Mouse (Mus musculus) Patski (cell line): ENCODE results near the gene Arid5b. TPM values are rescaled to one million over a fixed set of nuclear protein-coding genes. Genes with fewer than 3 reads are reported as not detected.

ENCODE experiments used
- ATAC-seq: fragments of 100-300 bp; one replicate; pipeline ENCODE4 v1.8.0; 2021
- CTCF ChIA-PET: fragments of 350-600 bp; sonication (Branson Sonifier 250); formaldehyde crosslinking; loops from one replicate; lab custom pipeline; 2022; ENCODE audit warnings: inconsistent platforms; lab: Charles Lee
- POLR2A ChIA-PET: fragments of 350-600 bp; sonication (Branson Sonifier 250); formaldehyde crosslinking; loops from one replicate; lab custom pipeline; 2022; ENCODE audit warnings: antibody characterized with exemption, inconsistent platforms; lab: Charles Lee
- DNase-seq: peaks from one replicate; pipeline ENCODE4 v3.0.0-alpha.2; 2011; ENCODE audit warnings: low read depth, low spot score
- H3K27me3 ChIP-seq: fragments of 371-371 bp; one replicate; pipeline ENCODE4 v1.5.1; 2021
- CTCF ChIP-seq: fragments of 100-300 bp; IDR thresholded peaks from one replicate; pipeline ENCODE4 v1.5.1; 2021
- in situ Hi-C: fragments of 300-500 bp; cut with MboI; formaldehyde crosslinking; loops from 3 replicates; pipeline ENCODE4 v1.11.1; 2018; ENCODE audit warnings: low pct_unique_long_range_greater_than_20kb, mixed read lengths
- polyA plus RNA-seq: library from polyadenylated mRNA; unstranded; gene quantifications from one replicate; pipeline ENCODE4 v1.2.3, GENCODE M21; 2021

Arid5b gene
- polyA plus RNA-seq, 1 experiment from 2014 or later: 70.3 TPM

DNA sequence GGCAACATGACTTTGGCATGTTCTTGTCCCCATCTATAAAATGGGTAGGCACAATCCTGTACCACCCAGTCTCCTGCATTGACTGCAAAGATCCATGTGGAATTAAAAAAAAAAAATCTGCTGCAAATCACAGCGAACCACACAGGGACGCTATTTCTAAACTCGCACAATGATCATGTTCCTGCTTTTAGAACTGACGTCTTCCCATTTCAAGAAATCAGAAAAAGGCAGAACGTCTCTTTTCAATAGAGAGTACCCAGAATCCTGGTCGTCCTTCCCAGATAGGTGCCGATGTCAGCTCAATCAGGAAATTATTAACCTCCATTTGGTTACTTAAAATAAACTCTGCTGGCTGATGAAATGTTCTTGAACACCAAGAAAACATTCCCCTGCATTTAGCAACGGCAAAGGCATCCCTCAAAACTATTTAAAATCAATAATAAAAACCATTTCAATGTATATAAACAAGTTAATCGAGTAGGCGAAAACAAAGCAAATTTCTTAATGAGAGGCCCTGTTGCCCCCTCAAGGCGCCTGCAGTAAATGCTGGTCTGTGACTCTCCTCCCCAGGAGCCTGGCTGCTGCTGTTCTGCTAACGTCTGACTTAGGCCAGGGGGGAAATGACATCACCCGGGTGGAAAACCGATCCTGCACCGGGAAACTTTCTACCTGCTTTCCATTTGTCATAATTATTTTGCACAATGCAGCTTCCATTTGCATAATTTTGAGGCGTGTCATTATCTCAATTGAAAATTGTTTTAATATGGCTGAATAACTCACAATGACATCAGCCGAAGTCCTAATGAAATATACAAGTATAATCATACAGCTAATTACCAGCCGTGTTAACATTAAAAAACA is 3.4 kb downstream of the Arid5b start:
- DNase-seq: no peak
- CTCF ChIA-PET: interaction anchor here (0.9 to 3.0 kb wide), 5 partner anchors 28 to 134 kb away, joined by 3 to 9 read pairs (median 3); no protein-coding TSS in a partner anchor
- peak; percentile 63 for ATAC-seq
- H3K27me3 ChIP-seq: no peaks in the 10 kb centered on the region
- POLR2A ChIA-PET: interaction anchor here (0.7 to 2.5 kb wide), 9 partner anchors 12 to 138 kb away, joined by 3 to 15 read pairs (median 5); no protein-coding TSS in a partner anchor
- in situ Hi-C loops: loop anchor here (5.0 to 25.0 kb wide), 5 partner anchors 38 to 1037 kb away; no protein-coding TSS in a partner anchor
- TF ChIP-seq CTCF: peak; percentile 21

DNA sequence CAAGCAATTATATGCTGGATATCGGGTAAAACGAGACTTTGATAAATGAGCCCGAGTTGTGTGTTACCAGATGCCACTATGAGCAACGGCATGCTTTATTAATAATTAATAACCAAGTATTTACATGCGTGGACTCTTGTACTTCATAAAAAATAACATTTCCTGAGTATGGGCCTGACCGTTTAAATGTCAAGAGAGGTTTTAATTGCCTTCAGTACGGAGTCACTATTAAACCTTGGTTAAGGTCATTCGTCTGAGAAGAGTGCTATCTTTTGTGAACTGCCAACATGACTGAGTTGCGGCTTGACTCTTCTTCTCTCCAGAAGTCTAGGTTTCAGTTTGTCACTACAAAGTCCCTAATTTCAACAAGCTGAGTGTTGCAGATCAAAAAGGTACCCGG is 8.8 kb downstream of the Arid5b start:
- in situ Hi-C loops: loop anchor here (10.0 kb wide), 2 partner anchors 265 to 405 kb away; no protein-coding TSS in a partner anchor
- no peak for TF ChIP-seq CTCF
- ATAC-seq (no peak), DNase-seq (no peak)
- no peaks in the 10 kb centered on the region for H3K27me3 ChIP-seq
- ChIA-PET CTCF (no interaction called here), POLR2A (no interaction called here)

DNA sequence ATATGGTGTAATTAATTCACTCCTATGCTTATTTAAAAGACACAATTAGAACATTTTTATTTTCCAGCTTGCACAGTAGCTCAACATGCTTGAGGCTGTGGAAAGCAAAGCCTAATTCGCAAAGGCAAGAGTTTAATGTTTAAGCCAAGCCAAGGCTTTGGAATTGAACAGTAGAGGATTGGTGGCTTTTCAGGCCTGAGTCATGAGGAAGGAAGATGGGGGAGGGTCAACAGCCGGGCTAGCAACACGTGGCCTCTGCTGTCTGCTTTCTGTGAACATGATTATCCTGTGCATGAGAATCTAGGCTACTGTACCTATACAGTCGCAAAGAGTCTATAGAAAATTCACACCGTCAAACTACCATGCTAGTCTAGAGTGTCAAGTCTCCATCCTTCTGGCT is 9.9 kb downstream of the Arid5b start:
- DNase-seq: no peak
- H3K27me3 ChIP-seq: no peaks in the 10 kb centered on the region
- in situ Hi-C loops: no loop called here
- no peak for TF ChIP-seq CTCF
- ChIA-PET POLR2A (no interaction called here), CTCF (interaction anchor here (0.8 to 1.1 kb wide), 2 partner anchors 21 to 132 kb away, joined by 3 read pairs; no protein-coding TSS in a partner anchor)
- ATAC-seq: peak; percentile 84

DNA sequence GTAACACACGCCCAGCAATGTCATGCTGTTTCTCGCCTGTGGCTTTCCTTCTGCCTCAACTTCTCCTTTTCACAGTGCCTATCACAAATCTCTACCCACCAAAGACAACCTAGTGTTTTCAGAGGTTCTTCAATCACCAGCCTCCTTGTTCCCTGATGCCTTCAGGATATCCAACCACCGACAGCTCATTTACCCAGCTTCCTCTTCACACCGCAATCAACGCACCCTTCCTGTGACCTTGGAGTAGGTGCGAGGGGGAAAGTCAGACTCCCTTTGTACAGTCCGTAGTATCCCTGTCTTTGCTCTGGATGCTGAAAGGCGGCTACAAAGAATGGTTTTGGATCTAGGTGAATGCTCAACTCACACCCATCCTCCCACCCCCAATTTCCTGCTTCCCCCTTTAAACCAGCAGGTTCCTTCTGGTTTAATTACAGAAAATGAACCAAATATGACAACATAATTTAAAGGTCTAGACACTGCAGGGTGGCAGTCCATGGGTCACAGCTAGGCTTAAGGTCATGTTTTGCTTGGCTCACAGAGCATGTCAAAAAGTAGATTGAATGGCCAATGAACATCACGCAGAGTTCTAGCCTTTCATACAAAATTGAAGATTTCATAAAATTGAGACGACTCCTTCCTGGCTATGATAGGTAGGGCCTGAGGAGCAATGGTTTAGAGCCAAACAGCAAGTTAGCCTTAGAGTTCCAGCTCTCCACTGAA is 14.4 kb downstream of the Arid5b start:
- in situ Hi-C loops: no loop called here
- CTCF ChIA-PET: interaction anchor here (1.2 to 1.3 kb wide), 2 partner anchors 15 to 99 kb away, joined by 3 to 4 read pairs; no protein-coding TSS in a partner anchor
- no peak for ATAC-seq

DNA sequence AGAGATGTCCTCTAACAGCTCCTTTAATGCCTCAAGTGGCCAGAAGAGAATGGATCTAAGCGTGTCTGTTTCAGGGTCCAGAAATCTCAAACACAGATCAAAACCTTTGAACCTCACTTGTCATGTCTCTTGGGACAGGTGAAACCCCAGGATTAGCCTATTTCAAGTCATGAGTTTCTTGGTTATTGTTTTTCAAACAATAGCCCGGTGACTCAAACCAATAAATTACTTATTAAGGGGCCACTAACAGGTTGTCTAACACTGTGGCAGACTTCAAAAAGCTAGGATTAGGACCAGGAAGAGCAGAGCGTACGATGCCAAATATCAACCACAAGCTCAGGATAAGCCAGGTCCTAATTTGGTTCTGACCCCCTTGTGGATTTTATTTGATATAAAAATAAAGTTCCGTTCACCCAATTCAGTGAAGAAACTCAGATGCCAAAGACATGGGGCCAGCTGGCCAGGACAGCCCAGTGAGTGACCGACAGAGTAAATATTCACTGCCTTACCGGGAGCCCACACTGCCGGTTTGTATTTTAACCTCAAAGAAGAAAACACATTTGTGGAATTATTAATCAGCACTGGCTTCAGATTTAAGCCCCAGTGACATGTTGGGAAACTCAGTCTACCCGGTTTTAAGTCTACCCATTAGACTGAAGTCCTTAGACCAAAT is 15.1 kb downstream of the Arid5b start:
- ATAC-seq: peak; percentile 83
- CTCF ChIA-PET: interaction anchor here (1.2 to 1.3 kb wide), 2 partner anchors 15 to 98 kb away, joined by 3 to 4 read pairs; no protein-coding TSS in a partner anchor
- POLR2A ChIA-PET: interaction anchor here (0.9 to 1.9 kb wide), 4 partner anchors 8 to 12 kb away, joined by 3 to 8 read pairs (median 5); no protein-coding TSS in a partner anchor
- in situ Hi-C loops: no loop called here
- no peak for DNase-seq
- no peak for TF ChIP-seq CTCF
- H3K27me3 ChIP-seq: no peaks in the 10 kb centered on the region

More for the DNA sequence above, 14.4 kb downstream of the Arid5b start:
- POLR2A ChIA-PET: interaction anchor here (0.9 to 1.9 kb wide), 4 partner anchors 8 to 11 kb away, joined by 3 to 8 read pairs (median 5); no protein-coding TSS in a partner anchor
- H3K27me3 ChIP-seq: no peaks in the 10 kb centered on the region
- DNase-seq: no peak
- TF ChIP-seq CTCF: no peak

DNA sequence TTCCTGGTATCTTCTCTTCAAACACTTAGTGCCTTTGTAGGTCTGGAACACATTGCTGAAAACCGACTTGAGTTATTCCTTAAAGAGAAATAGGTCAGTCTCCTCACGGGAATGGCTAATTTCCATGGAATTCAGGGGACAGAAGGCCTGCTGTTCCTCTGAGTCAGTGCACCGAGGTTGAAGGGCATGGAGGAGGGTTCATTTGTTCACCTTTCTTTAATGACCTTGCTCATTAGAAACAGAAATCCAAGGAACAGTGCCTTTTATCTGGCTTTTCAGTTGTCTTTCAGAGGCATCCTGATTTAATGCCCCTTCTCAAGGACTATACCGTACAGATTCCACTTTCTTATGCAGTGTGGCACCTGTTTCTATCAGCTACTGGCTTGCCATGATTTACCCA is 18.9 kb downstream of the Arid5b start:
- in situ Hi-C loops: no loop called here
- ChIA-PET CTCF (no interaction called here), POLR2A (no interaction called here)
- no peak for ATAC-seq
- DNase-seq: no peak
- no peaks in the 10 kb centered on the region for H3K27me3 ChIP-seq
- TF ChIP-seq CTCF: no peak

DNA sequence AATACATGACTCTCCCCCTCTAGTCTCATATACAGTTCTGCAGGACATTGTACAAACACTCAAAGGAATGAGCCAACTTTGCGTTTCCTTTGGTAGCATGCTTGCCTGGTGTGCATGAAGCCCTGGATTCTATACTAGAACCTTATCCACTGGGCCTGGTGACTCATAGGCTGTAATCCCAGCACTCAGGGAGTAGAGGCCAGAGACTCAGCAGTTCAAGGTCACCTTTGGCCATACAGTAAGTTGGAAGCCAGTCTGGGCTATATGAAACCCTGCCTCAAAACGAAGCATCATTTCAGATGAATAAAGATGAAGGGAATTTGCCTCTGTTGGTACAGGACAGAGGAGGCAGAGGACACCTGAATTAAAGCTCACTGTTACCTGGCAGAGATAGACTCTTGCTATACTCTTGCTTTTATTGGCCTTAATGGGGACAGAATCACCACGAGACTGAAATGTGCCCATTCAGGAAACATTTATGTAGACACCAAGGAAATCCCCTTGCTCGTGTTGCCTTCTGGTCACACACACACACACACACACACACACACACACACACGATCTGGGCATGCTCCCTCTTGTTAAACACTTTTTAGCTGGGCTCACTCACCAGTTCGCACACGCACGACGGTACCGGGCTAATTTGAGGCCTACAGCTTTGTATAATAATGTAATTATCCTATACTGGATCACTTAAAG is 21.0 kb downstream of the Arid5b start:
- ATAC-seq: no peak

DNA sequence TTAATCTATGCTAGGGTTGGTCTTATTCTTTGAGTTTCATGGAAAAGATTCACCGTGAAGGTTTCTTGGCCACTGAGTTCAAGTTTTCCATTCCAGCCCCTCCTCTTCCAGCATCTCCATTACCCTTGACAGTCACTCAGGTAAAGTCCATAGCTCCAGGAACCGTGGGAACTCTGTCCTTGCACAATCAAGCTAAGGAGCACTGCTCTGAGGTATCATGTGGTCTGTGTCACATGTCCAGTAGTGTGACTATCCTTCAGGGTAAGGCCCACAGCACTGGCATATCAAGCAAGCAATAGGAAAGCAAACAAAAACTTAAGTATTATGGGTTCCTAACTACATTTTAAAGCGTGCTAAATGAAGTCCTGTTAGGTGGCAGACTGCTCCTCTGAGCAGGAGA is 22.4 kb downstream of the Arid5b start:
- ChIA-PET POLR2A (no interaction called here), CTCF (no interaction called here)
- no peak for DNase-seq
- no peak for ATAC-seq
- TF ChIP-seq CTCF: no peak
- in situ Hi-C loops: no loop called here
- no peaks in the 10 kb centered on the region for H3K27me3 ChIP-seq

More for the DNA sequence above, 21.0 kb downstream of the Arid5b start:
- no peak for TF ChIP-seq CTCF
- ChIA-PET POLR2A (interaction anchor here (0.7 to 0.9 kb wide), 2 partner anchors 27 to 188 kb away, joined by 3 to 4 read pairs; no protein-coding TSS in a partner anchor), CTCF (interaction anchor here (1.2 kb wide), 2 partner anchors 9 to 15 kb away, joined by 3 to 5 read pairs; no protein-coding TSS in a partner anchor)
- no peaks in the 10 kb centered on the region for H3K27me3 ChIP-seq
- in situ Hi-C loops: no loop called here
- DNase-seq: no peak

DNA sequence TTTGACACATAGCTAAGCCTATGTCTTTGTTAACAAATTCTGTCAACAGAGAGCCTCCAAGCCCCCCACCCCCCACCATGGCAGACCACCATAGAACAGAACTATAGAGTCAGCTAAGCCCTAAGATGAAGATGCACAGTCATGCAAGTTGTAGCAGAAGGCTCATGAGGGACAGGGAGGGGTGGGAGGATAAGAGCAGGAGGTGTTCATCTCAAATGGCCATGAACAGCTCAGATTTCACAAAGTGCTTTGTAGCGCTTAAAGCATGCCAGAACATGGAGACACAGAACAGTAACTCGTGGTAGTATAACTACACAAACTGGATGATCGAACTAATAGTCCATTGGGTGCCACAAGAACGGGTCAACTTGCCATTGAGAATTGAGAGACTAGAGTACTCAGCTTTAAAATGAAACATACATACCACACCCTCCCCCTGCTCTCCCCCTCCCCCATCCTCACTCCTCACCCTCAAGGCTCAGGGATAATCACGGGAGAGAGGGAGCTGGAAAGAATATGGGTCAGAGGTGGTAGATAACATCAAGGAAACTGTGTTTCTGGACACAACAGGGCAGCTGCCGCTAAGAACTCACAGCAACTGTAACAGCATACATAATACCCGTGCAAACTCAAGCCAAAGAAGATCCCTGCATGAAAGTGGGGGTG is 25.0 kb downstream of the Arid5b start:
- ATAC-seq (no peak), DNase-seq (no peak)
- ChIA-PET POLR2A (interaction anchor here (0.6 to 1.8 kb wide), 2 partner anchors 10 to 24 kb away, joined by 5 read pairs; no protein-coding TSS in a partner anchor), CTCF (interaction anchor here (0.7 kb wide), 1 partner anchor 753 kb away, joined by 3 read pairs; no protein-coding TSS in a partner anchor)
- TF ChIP-seq CTCF: no peak
- in situ Hi-C loops: no loop called here
- no peaks in the 10 kb centered on the region for H3K27me3 ChIP-seq
